Mouse (Mus musculus) adrenal gland, adult 18-20 months (tissue): Measurements from ENCODE around the gene Ulk4. TPM values are rescaled to one million over a fixed set of nuclear protein-coding genes. Genes with fewer than 3 reads are reported as not detected.

ENCODE experiments used
- DNase-seq, 2 experiments: peaks; one replicate each; pipeline ENCODE4 v3.0.0; 2021 to 2022; ENCODE audit warnings: low spot score in 2 of 2
- total RNA-seq, 2 experiments: library from RNA; stranded (reverse); gene quantifications; 1 replicate in 1 of 2; 2 replicates in 1 of 2; pipeline ENCODE4 v1.2.3; 2021

Gene Ulk4
- total RNA-seq, 2 experiments from 2014 or later: 1.2 to 2.2 TPM

GRCm38 (mm10) chr9:121030949-121031348 is 246.0 kb downstream of the Ulk4 start:
- no peak for DNase-seq

DNA sequence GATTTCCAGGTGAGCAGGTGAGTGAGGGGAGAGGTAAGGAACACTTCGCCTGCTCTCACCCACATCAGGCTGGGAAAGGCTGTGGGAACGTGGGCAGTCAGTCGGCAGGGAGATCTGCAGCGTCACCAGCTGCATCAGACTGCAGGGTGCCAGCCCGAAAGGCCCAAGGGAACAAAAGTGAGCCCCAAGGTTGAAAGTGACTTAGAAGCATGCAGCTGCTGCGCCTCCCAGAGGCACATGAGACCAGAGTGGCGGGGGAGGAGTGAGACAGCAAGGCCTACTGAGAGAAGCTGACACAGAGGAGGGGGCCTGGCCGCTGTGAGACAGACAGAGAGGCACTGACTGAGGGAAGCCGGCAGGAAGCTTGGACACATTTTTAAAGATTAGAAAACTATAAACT is 247.2 kb downstream of the Ulk4 start:
- peak in 1 of 2 experiments; percentile 16 for DNase-seq

- DNase-seq: no peak
Measured at GRCm38 (mm10) chr9:121023526-121024264, 253.3 kb downstream of the Ulk4 start.

DNA sequence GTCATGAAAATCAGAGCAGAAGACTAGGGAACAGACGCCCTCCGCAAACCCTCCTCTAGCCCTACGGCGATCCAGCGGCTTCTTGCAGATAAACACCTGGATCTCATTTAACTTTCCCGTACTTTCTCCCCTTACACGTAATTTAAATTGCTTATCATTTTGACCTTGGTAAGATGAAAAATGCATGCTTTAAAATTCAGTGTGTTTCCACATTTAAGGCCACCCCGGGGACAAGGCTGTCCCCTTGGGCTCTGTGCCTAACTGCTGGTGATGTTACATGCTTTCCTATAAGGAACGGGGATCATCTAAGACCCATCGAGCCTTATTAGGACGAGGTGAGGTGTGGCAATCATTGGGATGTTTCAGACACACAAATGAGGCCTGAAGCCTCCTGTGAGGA is 256.6 kb downstream of the Ulk4 start:
- DNase-seq: no peak

GRCm38 (mm10) chr9:121019932-121020331 is 257.1 kb downstream of the Ulk4 start:
- DNase-seq: no peak

- no peak for DNase-seq
Measured at GRCm38 (mm10) chr9:121018524-121019315, 258.3 kb downstream of the Ulk4 start.

DNA sequence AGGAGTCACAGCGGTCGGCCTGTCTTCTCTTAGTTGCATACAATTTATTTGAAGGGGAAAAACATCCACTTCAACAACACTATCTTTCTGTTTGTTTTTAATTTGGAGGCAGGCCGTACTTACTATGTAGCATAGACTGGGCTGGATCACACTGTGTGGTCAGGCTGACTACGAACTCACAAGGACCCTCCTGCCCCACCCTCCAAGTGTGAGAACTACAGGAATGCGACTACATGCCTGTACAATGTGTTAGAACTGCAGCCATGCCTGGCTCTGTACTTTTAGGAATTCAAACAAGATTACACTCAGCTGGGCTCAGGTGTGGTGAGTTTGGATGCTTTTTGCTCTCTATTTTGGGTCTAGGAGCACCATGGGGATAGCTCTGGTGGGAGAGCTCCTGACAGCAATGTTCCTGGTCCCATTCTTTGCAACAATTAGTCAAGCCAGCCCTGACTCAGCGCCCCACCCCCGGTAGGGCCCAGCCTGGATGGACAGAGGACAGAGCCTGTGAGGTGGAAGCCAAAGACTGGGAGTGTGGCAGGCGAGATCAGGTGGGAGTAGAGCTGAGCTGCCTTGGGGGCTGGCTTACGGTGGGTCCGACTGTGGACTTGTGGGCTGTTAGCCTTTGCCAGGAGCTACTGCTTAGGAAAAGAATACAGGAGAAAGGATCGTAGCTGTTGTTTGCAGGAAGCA is 261.0 kb downstream of the Ulk4 start:
- DNase-seq: no peak

GRCm38 (mm10) chr9:121011540-121011939 is 265.5 kb downstream of the Ulk4 start:
- no peak for DNase-seq

- no peak for DNase-seq
Measured at GRCm38 (mm10) chr9:121010544-121010943, 266.5 kb downstream of the Ulk4 start.

GRCm38 (mm10) chr9:121005961-121006360 is 271.0 kb downstream of the Ulk4 start:
- no peak for DNase-seq

- no peak for DNase-seq
Measured at GRCm38 (mm10) chr9:121001681-121002540, 275.1 kb downstream of the Ulk4 start.

- DNase-seq: no peak
Measured at GRCm38 (mm10) chr9:121000641-121001320, 276.2 kb downstream of the Ulk4 start.

- DNase-seq: no peak
Measured at GRCm38 (mm10) chr9:120998696-120999095, 278.3 kb downstream of the Ulk4 start.

DNA sequence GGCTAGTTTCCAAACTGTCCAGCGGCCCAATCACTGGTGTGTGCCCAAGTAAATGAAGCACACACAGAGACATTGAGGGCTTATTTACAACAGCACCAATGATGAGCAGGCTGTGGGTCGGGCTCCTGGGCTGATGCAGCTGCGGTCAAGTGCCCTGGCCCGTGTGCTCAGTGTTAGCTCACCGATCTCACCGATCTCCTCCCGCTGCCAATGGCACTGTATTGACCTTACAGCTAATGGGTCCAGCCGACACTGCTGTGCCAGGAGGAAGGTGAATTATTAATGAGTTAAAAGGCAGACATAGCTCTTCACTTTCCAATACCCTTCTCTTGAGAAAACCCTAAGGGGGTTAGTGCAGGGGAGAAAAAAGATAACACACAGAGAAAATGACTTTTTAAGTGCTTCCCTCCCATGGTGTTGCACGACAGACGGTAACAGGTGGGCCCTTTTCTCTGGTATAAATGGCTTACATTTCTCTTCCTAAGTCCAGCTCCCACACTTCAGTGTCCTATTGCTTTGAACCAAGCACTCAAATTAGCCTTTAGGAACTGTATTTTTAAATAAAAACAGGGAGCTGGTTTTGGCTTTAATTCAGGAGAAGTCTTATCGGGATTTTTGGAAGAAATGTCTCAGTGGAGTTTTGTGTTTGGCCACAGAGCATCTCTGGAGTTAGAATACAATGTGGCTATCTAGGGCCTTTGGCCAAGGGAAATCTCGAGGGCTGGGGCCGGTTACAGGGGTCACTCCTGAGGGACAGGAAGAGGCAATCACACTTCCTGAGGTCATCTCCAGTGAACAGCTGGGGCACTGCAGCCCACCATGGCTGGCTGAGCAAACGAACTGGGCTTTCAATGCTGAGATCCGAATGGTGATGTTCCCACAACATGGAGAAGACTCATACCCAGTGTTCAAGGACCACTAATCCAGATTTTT is 282.5 kb downstream of the Ulk4 start:
- DNase-seq: no peak

DNA sequence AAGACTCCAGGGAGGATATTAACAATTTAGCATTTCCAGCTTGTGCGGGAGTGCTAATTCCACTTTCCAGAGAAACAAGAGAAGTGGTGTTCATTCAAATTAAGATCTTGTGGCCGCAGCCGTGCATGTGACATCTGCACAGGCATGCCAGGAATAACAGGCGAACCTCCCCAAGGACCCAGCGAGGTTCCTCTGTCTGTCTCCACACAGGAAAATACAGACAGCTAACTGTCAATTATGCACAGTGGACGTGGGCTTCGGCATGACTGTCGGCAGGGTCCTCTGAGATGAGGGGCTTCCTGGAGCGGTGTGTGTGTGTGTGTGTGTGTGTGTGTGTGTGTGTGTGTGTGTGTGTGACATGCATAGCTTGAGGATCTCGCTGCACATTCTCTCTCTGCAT is 284.0 kb downstream of the Ulk4 start:
- no peak for DNase-seq

GRCm38 (mm10) chr9:120991801-120992200 is 285.2 kb downstream of the Ulk4 start:
- DNase-seq: no peak

GRCm38 (mm10) chr9:120989806-120990700 is 286.9 kb downstream of the Ulk4 start:
- no peak for DNase-seq

- DNase-seq: no peak
Measured at GRCm38 (mm10) chr9:120988088-120988487, 288.9 kb downstream of the Ulk4 start.
